Mouse (Mus musculus) cerebellum, adult 11-12 months (tissue): Measurements from ENCODE around the gene Idi2.
"Not testable (repeated sequence)": the region's sequence is repeated elsewhere in the genome, so short reads cannot be mapped to it uniquely, and the experiment has no call there.

Experiments
- DNase-seq: peaks from one replicate; pipeline ENCODE4 v3.0.0; 2022

The Idi2 gene

DNA sequence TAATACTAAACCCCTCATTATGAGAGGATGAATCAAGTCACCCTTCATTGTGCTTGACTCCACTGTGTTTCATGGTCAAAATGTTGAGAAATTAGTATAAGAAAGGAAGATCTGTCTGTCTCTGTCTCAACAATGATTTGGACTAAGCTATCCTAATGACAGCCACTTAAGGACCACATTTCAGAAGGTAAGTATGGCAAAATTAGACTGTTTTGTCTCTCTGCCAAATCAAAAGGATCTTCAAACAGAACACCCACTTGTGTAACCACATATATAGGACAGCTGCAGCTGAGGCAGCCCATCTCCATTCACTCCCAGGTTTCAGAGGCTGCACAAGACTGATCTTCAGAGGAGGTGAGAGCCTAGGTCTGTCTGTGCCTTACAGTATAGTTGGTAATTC is at the start of gene Idi2:
Idi2 (plus strand) TSS at position 301 of the 400 bp plus-strand sequence.
- not testable (repeated sequence) for DNase-seq

DNA sequence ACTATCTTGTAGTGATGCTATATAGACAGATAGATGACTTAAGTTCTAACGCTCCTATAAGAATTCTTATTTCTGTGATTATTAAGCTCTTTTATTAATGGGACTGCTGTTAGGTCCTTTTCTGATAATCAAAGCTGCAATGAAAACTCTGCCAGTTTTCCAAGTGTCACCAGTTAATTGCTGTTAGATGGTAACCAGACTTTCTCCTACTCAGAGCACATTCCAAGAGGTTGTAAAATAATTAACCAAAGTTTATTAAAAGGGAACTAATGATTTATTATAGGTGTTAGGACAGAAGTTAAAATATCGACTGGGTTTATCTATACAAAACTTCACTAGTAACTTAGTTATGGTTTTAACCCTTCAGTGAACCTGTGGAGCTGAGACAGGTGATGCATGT is 46.7 kb upstream of the Idi2 start:
- DNase-seq: not testable (repeated sequence)

- DNase-seq: not testable (repeated sequence)
Observed at GRCm38 (mm10) chr13:8913890-8914289, 38.8 kb upstream of the Idi2 start.

DNA sequence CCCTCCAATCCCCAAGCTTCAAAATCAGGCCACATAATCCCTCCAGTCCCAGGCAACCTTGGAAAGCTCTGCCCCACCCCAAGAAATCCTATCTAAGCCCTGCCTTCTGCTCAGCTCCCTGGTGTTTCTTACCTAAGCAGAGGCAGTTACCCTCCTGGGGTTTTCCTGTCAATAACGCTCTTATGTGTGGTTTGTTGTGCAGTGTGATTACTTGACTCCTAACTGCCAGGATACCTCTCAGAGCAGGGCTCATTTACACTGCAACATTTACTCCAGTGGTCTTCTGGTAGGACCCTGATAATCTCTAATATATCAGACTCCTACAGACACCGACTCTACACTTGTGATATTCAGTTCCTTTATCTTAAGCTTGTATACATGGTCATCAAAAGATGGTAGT is 19.2 kb upstream of the Idi2 start:
- DNase-seq: no peak

GRCm38 (mm10) chr13:8937611-8938140 is 15.0 kb upstream of the Idi2 start:
- DNase-seq: not testable (repeated sequence)

GRCm38 (mm10) chr13:8941110-8941509 is 11.6 kb upstream of the Idi2 start:
- DNase-seq: not testable (repeated sequence)

- DNase-seq: not testable (repeated sequence)
Observed at GRCm38 (mm10) chr13:8941701-8942100, 11.0 kb upstream of the Idi2 start.

DNA sequence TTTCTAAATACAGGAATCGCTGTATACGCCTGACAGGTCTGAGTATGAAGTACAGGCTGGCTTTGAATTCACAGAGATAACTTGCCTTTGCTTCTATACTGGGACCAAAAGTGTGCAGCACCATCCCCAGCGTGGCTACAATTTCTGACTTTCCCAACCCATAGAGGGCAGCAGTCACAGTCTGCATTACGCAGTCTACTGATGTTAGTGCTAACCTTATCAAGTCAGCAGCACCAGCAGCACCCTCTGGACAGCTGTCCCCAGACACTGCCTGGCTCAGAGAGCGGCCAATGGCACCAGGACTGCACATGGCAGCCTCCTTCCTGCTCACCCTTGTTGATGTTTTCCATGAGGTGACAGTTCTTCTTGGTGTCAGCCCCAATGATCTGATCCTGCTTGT is 8.8 kb upstream of the Idi2 start:
- not testable (repeated sequence) for DNase-seq

DNA sequence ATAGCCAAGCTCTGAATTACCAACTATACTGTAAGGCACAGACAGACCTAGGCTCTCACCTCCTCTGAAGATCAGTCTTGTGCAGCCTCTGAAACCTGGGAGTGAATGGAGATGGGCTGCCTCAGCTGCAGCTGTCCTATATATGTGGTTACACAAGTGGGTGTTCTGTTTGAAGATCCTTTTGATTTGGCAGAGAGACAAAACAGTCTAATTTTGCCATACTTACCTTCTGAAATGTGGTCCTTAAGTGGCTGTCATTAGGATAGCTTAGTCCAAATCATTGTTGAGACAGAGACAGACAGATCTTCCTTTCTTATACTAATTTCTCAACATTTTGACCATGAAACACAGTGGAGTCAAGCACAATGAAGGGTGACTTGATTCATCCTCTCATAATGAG is 4.5 kb upstream of the Idi2 start, which contains the start of gene Gm9745:
Gm9745 (minus strand) TSS at position 101 of the 400 bp plus-strand sequence.
- DNase-seq: not testable (repeated sequence)

GRCm38 (mm10) chr13:8955127-8955526 is 2.5 kb downstream of the Idi2 start:
- not testable (repeated sequence) for DNase-seq

- DNase-seq: not testable (repeated sequence)
Observed at GRCm38 (mm10) chr13:8956873-8957272, 4.2 kb downstream of the Idi2 start.

DNA sequence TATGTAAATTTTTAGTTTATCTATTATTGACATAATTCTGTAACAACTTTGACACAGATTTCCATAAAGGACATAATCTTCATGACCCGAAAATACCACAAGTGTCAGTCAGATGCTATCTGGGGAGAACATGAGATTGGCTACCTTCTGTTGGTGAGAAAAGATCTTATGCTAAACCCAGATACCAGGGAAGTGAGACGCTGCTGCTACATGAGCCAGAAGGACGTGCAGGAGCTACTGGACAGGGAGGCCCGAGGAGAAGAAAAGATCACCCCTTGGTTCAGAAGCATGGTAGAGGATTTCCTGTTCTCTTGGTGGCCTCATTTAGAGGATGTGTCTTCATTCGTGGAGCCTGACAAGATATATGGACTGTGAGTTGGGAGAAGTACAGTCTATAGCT is 6.4 kb downstream of the Idi2 start:
- DNase-seq: not testable (repeated sequence)

DNA sequence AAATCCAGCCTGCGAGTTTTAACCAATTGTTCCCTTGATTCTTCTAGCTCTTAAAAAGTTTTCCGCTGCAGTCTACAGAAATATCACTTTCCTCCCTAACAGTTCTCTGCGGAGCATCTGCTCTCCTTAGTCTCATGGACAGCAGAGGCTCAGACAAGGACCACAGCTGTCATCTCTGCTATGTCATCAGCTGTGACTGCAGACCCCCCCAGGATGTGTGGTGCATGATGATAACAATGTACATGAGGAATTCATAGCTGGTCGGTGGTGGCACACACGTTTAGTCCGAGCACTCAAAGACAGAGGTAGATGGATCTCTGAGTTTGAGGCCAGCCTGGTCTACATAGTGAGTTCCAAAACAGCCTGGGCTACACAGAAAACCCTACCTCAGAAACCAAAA is 6.9 kb downstream of the Idi2 start:
- not testable (repeated sequence) for DNase-seq

DNA sequence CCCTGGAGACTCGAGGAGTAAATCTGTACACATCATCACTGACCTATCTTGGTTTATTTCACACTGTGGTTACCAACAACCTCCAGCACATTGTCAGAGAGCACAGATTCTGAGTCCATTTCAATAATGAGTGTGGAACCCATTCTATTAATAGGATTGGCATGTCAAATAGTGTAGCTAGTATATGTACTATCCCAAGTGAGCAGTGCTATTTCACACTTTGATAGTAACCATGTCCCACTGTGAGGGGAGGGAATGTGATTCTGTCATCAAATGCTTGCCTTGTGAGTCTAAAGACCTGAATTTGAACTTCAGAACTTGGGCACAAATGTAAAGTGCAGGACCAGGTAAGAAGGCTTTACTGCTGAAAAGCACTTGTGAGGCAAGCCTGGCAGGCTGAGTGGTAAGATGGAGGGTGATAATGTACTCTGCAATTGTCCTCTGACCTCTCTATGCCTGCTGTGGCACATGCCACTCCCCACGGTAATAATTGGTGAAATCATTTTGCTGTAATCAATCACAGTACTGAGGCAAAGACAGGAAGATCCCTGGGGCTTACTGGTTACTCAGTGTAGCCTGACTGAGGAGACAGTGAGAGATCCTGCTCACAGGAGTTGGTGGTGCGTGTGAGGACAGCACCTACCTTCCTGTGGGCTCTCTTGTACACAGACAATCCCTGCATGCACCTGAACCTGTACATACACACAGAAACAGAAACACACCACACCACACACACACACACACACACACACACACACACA is 8.6 kb downstream of the Idi2 start:
- not testable (repeated sequence) for DNase-seq

GRCm38 (mm10) chr13:8962266-8962665 is 9.6 kb downstream of the Idi2 start:
- not testable (repeated sequence) for DNase-seq

DNA sequence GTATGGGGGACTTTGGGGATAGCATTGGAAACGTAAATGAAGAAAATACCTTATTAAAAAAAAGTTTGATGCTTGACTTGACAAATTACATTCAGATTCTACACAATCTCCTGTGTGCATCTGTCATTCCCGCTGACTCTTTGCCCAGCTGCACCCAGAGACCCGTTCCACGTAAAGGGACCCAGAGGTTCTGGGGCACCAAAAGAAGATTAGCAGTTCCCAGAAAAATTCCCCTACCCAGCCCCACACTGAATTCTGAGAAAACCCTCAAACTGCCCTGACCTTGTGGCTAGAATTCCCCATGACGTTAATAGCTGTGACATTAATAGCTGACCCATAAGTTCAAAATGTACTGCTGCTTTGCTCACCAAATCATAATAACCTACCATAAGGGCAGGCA is 12.6 kb downstream of the Idi2 start:
- no peak for DNase-seq

GRCm38 (mm10) chr13:8967742-8968141 is 15.1 kb downstream of the Idi2 start:
- no peak for DNase-seq

- no peak for DNase-seq
Observed at GRCm38 (mm10) chr13:8972369-8972768, 19.7 kb downstream of the Idi2 start.

- no peak for DNase-seq
Observed at GRCm38 (mm10) chr13:8972972-8973371, 20.3 kb downstream of the Idi2 start.

GRCm38 (mm10) chr13:8992231-8992630 is 39.6 kb downstream of the Idi2 start:
- DNase-seq: no peak

DNA sequence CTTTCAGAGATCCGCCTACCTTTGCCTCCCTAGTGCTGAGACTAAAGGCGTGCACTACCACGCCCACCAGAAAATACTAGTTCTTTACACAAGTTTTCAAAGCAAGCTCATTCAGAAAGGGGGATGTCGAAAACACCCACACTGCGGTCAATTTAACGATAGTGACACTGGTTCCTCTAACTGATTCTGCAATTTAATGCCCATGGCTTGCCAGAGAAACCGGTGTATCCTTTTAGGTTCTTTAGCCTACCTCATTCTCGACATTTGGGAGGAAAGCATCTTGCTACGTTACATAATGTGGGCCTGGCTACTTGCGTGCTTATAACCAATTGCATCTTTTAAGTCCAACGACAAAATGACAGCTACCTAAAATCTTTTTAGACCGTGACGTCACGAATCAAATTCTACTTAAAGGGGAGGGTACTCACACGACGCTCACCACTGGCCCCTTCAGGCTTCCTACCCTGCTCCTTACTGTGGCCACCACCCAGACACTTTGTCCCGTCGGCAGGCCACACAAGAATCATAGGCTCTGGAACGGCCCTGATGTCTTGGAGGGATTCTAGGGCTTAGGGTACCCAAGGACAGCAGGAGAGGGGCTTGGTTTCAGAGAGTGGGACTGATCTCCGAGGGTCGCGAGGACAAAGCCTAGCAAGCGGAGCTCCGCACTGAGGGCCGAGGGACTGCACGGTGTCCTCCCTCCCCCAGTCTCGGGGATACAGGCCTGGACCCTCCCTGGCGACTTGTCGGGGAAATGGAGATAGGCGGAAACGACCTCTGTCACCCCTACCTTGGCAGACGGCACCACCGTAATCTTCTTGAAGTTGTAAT is 42.7 kb downstream of the Idi2 start:
- no peak for DNase-seq

DNA sequence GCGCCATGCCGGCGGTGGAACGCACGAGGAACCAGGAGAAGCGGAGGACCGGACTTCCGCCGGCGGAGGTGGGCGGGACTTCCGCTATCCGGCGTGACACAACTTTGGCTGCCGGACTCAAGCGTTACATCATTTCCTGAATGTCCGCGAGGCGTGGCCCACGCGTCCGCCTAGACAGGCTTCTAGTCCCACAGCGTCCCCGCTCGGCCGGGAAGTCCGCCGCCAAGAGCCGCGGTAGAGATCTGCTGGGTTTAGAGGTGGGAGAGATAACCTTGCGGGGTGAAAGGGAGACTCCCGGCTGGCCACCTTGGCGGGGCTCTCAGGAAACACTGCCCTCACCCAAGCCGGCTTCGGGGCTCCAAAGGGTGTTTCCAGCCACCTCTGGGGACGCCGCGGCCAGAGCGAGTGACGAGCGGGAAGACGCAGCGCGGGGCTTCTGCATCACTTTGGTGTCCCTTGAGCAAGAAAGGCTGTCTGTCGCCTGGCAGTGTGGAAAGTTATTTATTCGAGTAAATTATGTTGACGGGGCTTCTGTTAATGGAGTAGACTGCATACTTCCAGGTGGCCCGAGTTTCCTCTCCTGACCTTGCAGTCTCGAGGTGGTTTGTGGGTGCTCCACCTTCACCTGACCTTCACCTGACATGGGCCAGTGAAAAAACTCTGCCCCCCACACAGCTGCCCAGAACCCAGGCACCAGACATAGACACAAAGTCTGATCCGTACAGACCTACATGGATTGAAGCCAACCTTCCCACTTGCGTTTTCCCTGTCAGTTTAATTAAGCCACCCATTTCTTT is 43.5 kb downstream of the Idi2 start, which contains the start of gene Gtpbp4:
Gtpbp4 (minus strand) TSS at position 94 of the 797 bp plus-strand sequence.
- DNase-seq: peak; percentile 98

DNA sequence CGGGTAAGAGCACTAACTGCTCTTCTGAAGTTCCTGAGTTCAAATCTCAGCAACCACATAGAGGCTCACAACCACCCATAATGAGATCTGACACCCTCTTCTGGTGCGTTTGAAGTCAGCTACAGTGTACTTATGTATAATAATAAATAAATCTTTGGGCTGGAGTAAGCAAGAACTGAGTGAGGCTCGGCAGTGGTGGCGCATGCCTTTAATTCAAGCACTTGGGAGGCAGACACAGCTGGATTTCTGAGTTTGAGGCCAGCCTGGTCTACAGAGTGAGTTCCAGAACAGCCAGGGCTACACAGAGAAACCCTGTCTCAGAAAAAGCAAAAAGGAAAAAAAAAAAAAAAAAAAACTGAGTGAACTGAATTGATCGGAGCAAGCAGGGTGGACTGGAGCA is 44.6 kb downstream of the Idi2 start:
- peak; percentile 10 for DNase-seq
